Mouse (Mus musculus) retina, adult 2 months (tissue): ENCODE data around the gene Dgki.

Experiments
- DNase-seq: peaks from one replicate; pipeline ENCODE4 v3.0.0-alpha.2; 2012; ENCODE audit warnings: low read depth, low spot score

Dgki gene

GRCm38 (mm10) chr6:37299562-37300390 lies at the start of gene Dgki:
Gene Dgki (minus strand): TSS chr6:37300184.
- DNase-seq = peak; percentile 23

- no peak for DNase-seq
Observed at GRCm38 (mm10) chr6:37347606-37348005, 47.6 kb upstream of the Dgki start.

DNA sequence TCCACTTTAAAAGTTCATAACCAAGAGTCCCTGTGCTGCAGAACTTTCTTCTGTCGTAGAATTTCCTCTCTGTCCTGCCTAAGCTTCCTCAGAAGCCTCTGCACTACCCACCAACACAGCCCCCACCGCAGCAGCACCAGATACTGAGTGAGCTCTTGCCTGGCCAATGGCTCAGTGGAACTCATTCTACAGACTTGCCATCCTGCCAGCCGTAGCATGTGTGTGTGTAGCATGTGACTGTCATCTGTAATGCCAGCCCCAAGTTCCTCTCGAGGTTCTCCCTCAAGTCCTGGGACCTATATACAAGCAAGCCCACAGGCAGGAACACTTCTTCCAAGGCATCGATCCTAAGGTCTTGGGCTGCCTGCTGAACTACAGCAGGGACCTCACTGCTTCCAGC lies 38.1 kb upstream of the Dgki start:
- no peak for DNase-seq

DNA sequence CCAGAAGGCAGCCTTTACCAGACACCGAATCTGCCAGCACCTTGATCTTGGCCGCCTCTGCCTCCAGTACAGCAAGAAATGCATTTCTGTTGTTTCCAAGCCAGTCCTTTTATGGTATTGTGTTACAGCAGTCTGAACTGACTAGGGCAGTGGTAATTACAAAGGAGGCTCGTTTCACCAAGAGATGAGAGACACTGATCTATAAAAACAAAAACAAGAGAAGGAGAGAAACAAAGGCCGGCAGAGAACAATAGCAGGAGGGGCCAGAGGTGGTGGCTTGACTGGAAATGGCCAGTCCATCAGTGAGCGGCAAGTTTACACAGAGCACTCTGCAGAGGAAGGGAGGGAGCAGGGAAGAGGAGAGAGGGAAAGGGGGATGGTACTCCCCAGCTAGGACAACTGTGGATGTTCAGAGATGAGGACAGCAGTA lies 36.9 kb upstream of the Dgki start:
- no peak for DNase-seq

DNA sequence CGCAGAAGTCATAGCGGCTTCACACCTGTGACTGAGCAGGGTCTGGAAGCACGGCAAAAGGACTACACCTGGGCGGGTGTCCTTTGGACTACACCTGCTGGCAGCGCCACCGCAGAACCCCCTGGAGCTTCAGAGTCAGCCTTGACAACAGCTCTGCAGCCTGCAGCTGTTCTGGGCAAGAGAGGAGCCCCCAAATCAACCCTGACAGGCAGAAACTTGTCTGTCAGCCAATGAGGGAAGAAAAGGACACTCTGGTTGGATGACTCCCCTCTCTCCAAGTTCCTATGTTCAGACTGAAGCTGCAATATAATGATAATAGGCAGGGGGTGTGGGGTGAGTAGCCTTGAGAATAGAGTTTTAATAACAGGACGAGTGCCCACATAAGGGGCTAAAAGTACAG lies 36.4 kb upstream of the Dgki start:
- DNase-seq = no peak

DNA sequence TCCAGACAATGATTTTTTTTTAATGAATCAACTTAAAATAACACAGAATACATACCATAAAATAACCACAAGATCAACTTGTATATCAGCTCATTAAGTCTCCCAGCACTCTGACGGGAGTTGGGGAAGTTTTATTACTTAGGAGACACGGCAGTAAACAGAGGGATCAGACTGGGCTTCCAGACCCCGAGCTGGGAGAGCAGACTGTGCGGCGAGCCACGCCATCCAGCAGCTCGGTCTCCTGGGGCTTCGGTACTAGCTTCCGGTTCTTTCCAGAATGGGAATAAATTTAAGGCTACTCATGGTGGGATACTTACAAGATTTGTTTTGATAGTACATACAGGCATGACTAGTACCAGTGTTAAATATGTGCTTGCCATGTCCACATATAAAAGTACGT lies 32.9 kb upstream of the Dgki start:
- DNase-seq = no peak

DNA sequence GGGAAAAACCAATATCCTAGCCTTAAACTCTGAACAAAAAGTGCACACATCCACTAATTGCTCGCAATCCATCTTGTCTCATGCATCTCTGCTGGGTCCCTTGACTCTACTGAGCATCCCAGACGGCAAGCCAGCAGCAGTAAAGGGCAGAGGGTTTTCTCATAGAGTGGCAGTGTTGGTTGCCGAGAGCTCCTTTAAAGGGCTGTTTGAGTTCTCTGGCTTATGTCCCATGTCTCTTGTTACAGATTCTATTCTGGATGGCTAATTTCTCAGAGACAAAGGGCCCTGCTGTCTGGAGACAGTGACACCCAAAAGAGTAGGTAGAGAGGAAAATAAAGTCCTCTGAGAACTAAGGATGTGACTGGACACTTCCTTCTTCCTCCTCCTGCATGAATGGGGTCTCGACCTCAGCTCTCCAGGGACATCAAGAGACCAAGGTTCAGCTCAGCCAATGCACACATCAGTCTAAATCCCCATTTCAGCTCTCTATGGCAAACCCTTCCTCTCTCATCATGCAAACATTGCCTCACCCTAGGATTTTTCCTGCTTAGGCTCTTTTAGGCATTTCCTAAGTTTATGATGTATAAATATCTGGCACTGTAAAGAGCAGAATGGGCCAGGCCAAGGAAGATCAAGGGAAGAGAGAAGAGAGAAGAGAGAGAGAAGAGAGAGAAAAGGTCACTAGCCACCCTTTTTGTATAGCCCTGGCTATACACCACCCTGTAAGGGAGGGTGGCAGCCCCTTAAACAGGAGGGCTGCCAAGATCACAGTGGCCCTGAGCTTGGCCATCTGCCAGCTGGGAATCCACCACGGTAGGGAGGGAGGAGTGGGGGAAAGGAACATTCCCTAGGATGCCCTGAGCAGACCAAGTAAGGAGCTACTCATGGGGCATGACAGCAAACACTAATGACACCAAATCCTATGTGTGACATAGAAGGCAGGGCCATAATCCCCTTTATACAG lies 30.2 kb upstream of the Dgki start:
- DNase-seq = no peak

GRCm38 (mm10) chr6:37329376-37329775 lies 29.4 kb upstream of the Dgki start:
- DNase-seq = no peak

GRCm38 (mm10) chr6:37328671-37329070 lies 28.7 kb upstream of the Dgki start:
- DNase-seq = no peak

DNA sequence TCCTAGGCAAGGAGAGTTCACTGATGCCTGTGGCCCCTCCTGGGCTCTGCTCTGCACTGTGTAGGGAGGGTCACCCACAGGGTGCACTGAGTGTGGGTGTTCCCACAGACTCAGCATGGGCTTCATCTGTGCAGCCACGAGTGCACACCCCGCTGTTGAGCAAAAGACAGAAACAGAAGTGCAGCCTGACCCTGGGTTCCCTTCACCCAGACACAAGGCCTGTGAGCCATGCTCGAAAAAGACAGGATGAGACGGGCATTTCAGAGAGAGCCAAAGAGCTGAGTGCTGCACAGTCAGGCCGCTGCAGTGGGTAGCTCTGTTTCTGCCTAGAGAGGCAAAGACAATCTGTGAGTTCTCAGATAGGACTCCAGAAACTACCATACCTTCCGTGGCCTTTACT lies 27.5 kb upstream of the Dgki start:
- DNase-seq = no peak

DNA sequence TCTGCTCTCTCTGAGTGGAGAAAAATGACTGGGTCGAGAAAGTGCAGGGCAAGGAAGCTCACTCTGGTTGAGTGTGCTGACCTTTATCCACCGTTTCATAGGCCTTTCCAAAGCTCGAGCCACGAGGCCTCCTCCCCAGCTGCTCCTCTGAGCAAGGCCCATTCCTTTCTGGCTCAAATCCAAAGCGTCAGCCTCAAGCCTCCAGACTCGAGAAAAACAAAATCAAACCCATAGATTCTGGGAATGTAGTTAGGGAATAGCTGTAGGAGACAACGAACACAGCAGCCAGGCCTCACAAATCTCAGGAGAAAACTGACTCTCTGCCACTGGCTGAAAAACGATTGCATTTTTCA lies 26.6 kb upstream of the Dgki start:
- DNase-seq = no peak

DNA sequence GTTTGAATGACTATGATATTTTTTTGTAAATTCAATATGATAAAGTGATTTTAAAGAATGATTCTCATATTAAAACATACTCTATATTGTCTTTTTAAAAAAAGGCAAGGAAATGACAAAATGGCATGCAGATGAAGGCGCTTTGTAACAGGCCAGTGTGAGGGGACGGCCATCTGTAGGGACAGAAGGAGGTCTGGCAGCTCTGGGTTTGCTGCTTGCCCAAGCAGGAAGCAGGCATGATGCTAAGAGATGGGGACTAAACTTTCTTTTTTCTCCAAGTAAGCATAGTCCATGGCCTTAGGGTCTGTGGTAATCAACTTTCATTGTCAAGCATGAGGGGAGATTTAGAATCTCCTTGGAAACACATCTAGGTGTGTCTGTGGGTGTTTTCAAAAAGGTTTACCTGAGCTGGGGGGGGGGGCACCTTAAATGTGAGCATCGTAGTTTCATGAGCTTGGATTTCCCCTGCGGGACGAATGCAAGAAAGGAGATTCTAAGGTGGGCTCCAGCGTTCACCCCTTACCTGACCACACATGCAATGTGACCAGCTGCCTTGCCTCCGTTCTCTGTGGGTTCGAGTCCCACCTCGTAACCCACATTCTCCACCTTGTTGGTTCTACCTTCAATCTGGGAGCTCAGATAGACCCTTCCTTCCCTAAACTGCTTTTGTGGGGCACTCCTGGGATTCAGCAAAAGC lies 26.1 kb upstream of the Dgki start:
- no peak for DNase-seq

- DNase-seq = no peak
Observed at GRCm38 (mm10) chr6:37325076-37325475, 25.1 kb upstream of the Dgki start.

GRCm38 (mm10) chr6:37322641-37323040 lies 22.7 kb upstream of the Dgki start:
- no peak for DNase-seq

DNA sequence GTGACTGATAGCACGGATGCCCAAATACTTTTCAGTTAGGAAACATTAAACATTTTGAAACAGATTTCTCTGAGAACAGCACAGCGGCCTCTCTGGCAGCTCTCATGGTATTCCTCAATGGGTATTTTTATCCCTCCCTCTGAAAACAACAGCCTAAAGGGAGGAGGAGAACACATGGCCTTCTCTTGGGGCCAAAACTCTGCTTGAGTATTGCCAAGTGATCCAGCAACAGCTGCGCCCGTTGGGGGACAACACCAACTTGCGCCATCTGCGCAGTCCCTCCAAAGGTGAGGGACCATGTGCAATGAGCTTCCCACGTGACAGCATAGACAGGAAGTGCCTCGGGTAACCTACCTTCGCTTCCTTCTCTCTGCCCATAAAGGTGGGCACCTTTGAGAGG lies 22.1 kb upstream of the Dgki start:
- no peak for DNase-seq

- no peak for DNase-seq
Observed at GRCm38 (mm10) chr6:37317904-37318303, 17.9 kb upstream of the Dgki start.

DNA sequence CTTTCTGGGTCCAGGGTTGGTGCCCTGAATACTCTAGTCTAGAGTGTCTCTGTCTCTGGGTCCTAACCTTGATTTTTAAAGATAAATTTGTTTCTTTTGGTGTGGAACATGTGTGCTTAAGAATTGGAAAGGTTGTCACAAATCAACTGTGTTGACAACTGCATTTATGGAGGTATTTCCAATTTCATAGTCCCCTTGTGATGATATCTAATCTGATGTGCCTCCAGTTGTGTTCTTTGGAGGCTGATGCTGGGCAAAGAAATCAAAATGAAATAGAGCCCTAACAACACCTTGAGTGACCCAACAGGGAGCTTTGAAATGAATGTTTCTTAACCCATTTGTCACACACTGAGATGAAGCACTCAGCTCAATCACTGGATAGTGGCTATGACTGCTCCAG lies 15.5 kb upstream of the Dgki start:
- no peak for DNase-seq

GRCm38 (mm10) chr6:37310601-37311000 lies 10.6 kb upstream of the Dgki start:
- DNase-seq = no peak

GRCm38 (mm10) chr6:37306616-37307015 lies 6.6 kb upstream of the Dgki start:
- no peak for DNase-seq

GRCm38 (mm10) chr6:37300492-37300891 lies 508 bp upstream of the Dgki start:
- no peak for DNase-seq

- no peak for DNase-seq
Observed at GRCm38 (mm10) chr6:37298982-37299381, 1.0 kb downstream of the Dgki start.
